Mouse (Mus musculus): ENCODE data around the gene Numbl. TPM values are rescaled to one million over a fixed set of nuclear protein-coding genes. Genes with fewer than 3 reads are reported as not detected.

Numbl gene
- total RNA-seq, 2 experiments from 2014 or later: 3.8 to 4.2 TPM

DNA sequence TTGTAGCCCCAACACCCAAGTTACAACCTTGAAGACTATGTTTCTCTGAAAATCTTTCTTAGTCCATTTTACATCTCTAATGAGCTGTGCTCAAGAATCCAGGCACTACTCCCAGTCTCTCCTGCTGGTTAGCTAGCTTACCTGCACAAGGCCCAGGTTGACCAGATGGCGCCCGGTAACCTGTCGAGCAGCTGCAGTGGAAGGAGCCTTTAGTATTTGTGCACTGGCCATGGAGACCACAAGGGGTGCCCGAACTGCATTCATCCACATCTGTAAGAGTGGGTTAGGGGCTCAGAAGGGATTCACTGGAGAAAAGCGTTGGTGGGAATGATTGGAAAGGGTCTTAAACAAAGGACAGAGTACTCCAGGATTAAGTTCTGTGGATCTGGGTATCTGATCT is 64.8 kb downstream of the Numbl start:
- Histone ChIP-seq H3K4me3 (no peak overlapping the region), H3K27ac (peak overlapping the region; percentile 48; the same call in 1 of the 2 replicates)
- no peak for DNase-seq
- intact Hi-C loops (cut with DNase I): no loop called here
- no peak for TF ChIP-seq CTCF (IDR thresholded peaks at IDR 0.05)

DNA sequence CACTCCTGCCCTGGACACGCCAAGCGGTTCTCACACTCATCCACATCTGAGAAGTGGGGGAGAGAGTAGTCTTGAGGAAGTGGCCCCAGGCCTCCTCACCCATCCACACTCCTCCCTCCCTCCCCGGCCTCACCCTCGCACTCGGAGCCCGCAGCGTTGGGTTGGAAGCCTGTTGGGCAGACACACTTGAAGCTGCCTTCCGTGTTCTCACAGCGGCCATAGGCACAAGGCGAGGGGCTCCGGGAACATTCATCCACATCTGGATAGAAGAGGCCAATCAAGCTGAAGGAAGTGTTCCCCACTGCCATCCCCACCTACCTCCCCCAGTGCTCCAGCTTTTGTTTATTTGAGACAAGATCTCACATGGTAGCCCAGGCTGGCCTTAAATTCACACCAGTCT is 65.9 kb downstream of the Numbl start:
- intact Hi-C loops (cut with DNase I): no loop called here
- H3K4me3 ChIP-seq: no peak overlapping the region
- no peak for DNase-seq
- TF ChIP-seq CTCF (IDR thresholded peaks at IDR 0.05): no peak
- H3K27ac ChIP-seq: no peak overlapping the region

DNA sequence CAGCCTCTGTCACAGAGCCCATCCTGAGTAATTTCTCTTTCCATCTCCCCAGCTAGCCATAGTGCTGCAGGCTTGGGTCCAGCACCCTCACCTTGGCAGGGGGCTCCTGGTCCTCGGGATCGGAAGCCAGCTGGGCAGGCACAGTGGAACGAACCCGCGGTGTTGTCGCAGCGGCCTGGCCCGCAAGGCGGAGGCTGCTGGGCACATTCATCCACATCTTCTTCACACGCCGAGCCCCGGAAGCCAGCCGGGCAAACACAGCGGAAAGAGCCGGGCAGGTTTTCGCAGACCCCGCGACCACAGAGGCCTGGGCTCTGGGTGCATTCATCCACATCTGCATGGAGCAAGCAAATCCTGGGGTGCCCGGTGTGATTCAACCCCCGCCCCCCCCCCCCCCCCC is 66.7 kb downstream of the Numbl start:
- H3K4me3 ChIP-seq: peak overlapping the region; percentile 66
- peak overlapping the region; percentile 82; the same call in 1 of the 2 replicates for H3K27ac ChIP-seq
- intact Hi-C loops (cut with DNase I): no loop called here
- no peak for TF ChIP-seq CTCF (IDR thresholded peaks at IDR 0.05)
- DNase-seq: no peak

DNA sequence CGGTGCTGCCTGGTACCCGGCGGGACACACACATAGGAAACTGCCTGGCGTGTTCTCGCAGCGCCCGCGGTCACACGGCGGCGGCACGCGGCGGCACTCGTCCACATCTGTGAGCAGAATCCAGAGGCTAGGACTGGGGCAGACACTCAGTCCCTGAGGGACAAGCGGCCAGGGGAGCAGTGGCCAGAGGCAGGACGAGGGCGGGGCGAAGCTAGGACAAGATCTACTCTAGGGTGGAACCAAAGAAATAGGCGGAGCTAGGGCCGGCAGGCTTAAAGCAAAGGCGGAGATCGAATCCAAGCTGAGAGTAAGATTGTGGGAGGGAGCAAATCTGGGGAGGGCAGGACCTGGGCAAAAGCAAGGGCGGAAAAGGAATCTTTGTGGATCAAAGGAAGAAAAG is 67.5 kb downstream of the Numbl start:
- intact Hi-C loops (cut with DNase I): no loop called here

DNA sequence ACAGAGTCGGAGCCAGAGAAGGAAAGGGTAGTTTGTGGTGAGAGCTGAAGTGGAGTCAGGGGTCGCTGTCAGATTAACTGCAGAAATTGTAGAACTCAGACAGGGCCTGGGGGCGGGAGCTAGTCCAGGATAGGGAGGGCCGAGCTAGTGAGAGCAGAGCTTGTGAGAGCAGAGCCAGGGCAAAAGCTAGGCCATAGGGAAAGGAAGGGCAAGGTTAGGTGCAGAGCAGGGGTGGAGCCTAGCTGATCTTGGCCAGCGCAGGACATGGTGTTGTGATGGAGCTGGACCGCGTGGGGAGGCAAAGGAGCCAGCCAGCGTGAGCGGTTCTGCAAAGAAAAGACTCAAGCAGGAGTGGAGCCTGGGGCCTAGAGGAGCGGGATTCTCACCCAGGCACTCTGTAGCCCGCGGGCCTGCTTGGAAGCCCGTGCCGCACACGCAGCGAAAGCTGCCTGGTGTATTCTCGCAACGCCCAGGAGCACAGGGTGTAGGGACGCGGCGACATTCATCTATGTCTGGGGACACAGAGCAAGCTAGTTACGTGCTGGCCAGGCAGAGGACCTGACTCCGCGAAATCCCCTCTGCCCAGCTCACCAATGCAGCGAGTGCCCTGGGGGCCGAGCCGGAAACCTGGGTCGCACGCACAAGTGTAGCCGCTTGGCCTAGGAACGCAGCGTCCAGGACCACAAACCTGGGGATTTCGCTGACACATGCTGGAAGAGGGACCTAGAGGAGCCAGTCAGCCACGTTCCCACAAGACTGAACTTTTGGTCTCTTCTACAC is 68.1 kb downstream of the Numbl start:
- intact Hi-C loops (cut with DNase I): no loop called here
- peak; percentile 76 for DNase-seq
- Histone ChIP-seq H3K27ac (peak overlapping the region; percentile 82), H3K4me3 (peak overlapping the region; percentile 66)
- TF ChIP-seq CTCF (IDR thresholded peaks at IDR 0.05): no peak

More for the DNA sequence above, 67.5 kb downstream of the Numbl start:
- DNase-seq: peak; percentile 92
- peak overlapping the region; percentile 66 for H3K4me3 ChIP-seq
- no peak for TF ChIP-seq CTCF (IDR thresholded peaks at IDR 0.05)
- H3K27ac ChIP-seq: peak overlapping the region; percentile 82

DNA sequence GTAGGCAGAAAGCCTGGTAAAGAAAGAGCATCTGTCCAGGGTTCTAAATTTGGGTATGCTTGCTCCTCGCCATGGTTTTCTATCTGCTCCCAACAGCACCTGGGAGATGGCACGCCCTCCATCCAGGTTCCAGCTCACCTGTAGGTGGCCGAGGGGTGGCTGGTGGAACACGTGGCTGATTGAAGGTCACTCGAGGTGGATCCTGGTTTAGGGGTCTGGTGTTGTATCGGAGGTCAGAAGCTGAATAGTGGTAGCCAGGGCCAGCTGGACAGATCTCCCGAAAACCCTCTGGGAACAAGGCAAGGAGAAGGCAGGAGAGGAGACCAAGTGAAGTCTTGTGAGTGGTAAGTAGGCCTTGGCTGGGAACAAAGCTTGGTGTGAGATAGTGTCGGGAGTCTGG is 69.3 kb downstream of the Numbl start:
- H3K4me3 ChIP-seq: no peak overlapping the region
- no peak for DNase-seq
- no peak for TF ChIP-seq CTCF (IDR thresholded peaks at IDR 0.05)
- intact Hi-C loops (cut with DNase I): no loop called here
- peak overlapping the region; percentile 92 for H3K27ac ChIP-seq

GRCm38 (mm10) chr7:27328161-27328560 is 69.9 kb downstream of the Numbl start:
- intact Hi-C loops (cut with DNase I): no loop called here
- TF ChIP-seq CTCF (IDR thresholded peaks at IDR 0.05): no peak
- Histone ChIP-seq H3K4me3 (no peak overlapping the region), H3K27ac (peak overlapping the region; percentile 92)
- DNase-seq: no peak

GRCm38 (mm10) chr7:27328648-27329047 is 70.4 kb downstream of the Numbl start:
- Histone ChIP-seq H3K27ac (peak overlapping the region; percentile 92), H3K4me3 (peak overlapping the region; percentile 87)
- no peak for TF ChIP-seq CTCF (IDR thresholded peaks at IDR 0.05)
- intact Hi-C loops (cut with DNase I): loop anchor here (1.0 kb wide), 1 partner anchor 26 kb away; no protein-coding TSS in a partner anchor
- DNase-seq: peak; percentile 83

DNA sequence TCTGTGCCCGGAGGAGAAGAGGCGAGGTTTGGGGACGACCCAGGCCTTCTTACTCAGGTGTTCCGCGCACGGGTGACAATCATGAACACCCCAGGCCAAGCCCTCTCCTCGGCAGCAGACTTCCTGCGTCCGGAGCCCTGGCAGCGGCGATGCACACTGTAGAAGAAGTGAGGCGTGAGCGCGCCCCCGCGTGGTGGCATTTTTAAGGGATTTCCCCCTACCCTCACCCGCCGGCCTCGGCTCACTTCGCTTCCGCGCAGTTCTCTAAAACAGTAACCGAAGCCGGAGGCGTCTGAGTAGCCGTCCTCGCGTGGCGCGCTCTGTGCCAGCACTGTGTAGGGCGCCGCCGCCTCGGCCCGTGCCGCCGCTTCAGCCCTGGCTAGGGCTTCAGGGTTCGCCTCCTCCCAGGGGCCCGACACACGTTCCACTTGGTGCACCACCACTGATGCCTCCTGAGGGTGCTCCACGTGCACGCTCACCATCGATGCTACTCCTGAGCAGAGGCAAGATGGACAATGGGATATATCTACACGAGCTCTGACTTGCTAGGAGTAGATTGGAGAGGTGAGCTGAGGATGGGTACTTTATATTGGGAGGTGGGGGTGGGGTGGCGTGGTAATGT is 71.2 kb downstream of the Numbl start:
- TF ChIP-seq CTCF (IDR thresholded peaks at IDR 0.05): peak; percentile 84
- peak overlapping the region; percentile 92 for H3K27ac ChIP-seq
- H3K4me3 ChIP-seq: peak overlapping the region; percentile 87
- intact Hi-C loops (cut with DNase I): loop anchor here (1.0 kb wide), 1 partner anchor 27 kb away; no protein-coding TSS in a partner anchor
- peak; percentile 92 for DNase-seq

GRCm38 (mm10) chr7:27329981-27330380 is 71.7 kb downstream of the Numbl start:
- Histone ChIP-seq H3K4me3 (peak overlapping the region; percentile 87), H3K27ac (peak overlapping the region; percentile 92)
- TF ChIP-seq CTCF (IDR thresholded peaks at IDR 0.05): no peak
- no peak for DNase-seq
- intact Hi-C loops (cut with DNase I): loop anchor here (1.0 to 5.0 kb wide), 2 partner anchors 28 to 357 kb away; partner anchors contain the start of gene Zfp607b

DNA sequence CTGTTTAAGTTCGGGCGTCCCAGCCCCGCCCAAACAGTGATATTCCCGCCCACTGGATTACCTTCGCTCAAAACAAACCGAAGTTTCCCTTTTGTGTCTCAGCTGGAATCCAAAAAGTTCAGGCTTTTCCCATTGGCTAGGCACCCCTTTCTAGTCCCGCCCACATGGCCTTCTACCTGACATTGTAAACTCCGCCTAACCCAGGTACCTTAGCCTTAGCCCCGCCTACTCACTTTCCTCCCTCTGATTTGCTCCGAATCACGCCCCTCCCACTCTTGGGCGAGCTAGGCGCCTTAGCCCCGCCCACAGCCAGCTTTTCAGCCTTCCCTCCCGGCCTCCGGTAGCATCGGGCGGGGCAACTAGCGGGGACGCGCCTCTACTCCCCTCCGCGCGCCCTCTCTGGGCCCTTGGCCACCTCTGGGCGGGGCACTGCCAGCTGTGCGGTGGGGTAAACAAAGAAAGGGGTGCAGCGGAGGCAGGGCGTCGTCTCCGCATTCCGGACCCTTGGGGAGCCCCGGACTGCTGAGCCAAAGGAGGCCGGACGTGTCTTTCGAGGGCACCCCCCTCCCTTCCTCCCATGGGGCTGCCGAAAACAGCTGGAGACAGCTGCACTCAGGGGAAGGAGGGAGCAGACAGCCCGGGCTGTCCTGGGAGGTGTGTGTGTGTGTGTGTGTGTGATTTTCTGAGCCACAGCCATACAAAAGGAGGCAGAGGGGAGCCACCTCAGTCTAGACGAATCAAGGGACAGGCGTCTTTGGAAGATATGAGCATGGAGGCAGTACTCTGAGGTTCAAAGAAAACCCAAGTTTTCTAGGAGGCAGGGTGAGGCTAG is 72.7 kb downstream of the Numbl start:
- intact Hi-C loops (cut with DNase I): loop anchor here (5.0 kb wide), 1 partner anchor 356 kb away; the partner anchor contains the start of gene Zfp607b

GRCm38 (mm10) chr7:27331541-27331851 is 73.3 kb downstream of the Numbl start:
- peak; percentile 67 for DNase-seq
- TF ChIP-seq CTCF (IDR thresholded peaks at IDR 0.05): no peak
- intact Hi-C loops (cut with DNase I): loop anchor here (5.0 kb wide), 1 partner anchor 356 kb away; the partner anchor contains the start of gene Zfp607b
- Histone ChIP-seq H3K27ac (peak overlapping the region; percentile 92), H3K4me3 (peak overlapping the region; percentile 87)

More for the DNA sequence above, 72.7 kb downstream of the Numbl start:
- peak; percentile 96 for DNase-seq
- Histone ChIP-seq H3K27ac (peak overlapping the region; percentile 92), H3K4me3 (peak overlapping the region; percentile 87)
- no peak for TF ChIP-seq CTCF (IDR thresholded peaks at IDR 0.05)

Other genes starting within 250 kb of the Numbl start
- under 1 TPM in 1 of 2 experiments, not detected in 1; 0.14 TPM for gene Cyp2a12, start 229.4 kb upstream of the Numbl start, total RNA-seq (2021)
- gene Cyp2f2, start 138.5 kb upstream of the Numbl start, total RNA-seq (2021): under 1 TPM; 0.50 to 0.64 TPM
- gene Cyp2t4, start 104.7 kb upstream of the Numbl start, total RNA-seq (2021): not detected
- 100 to 1,000 TPM in 1 of 2 experiments, 10 to 100 TPM in 1; 97.6 to 119 TPM for gene Egln2, start 91.6 kb upstream of the Numbl start, total RNA-seq (2021)
- gene Rab4b, start 79.5 kb upstream of the Numbl start, total RNA-seq (2021): 1 to 10 TPM; 5.7 to 6.5 TPM
- gene Gm21983, start 77.3 kb upstream of the Numbl start, total RNA-seq (2021): under 1 TPM in 1 of 2 experiments, not detected in 1; 0.18 TPM
- gene Mia, start 77.3 kb upstream of the Numbl start, total RNA-seq (2021): not detected
- 10 to 100 TPM; 14.6 to 15.8 TPM for gene BC024978, start 62.7 kb upstream of the Numbl start, total RNA-seq (2021)
- gene Snrpa, start 62.2 kb upstream of the Numbl start, total RNA-seq (2021): 10 to 100 TPM; 32.5 to 37.3 TPM
- gene Itpkc, start 29.8 kb upstream of the Numbl start, total RNA-seq (2021): 1 to 10 TPM; 3.9 to 4.3 TPM
- 1 to 10 TPM; 3.2 to 3.4 TPM for gene Coq8b, start 25.4 kb upstream of the Numbl start, total RNA-seq (2021)
- 10 to 100 TPM; 48.0 to 81.2 TPM for gene Ltbp4, start 79.3 kb downstream of the Numbl start, total RNA-seq (2021)
- 1 to 10 TPM; 2.3 to 2.8 TPM for gene Shkbp1, start 97.6 kb downstream of the Numbl start, total RNA-seq (2021)
- gene Gm20479, start 99.0 kb downstream of the Numbl start, total RNA-seq (2021): not detected
- under 1 TPM in 1 of 2 experiments, not detected in 1; 0.03 TPM for gene Sptbn4, start 189.3 kb downstream of the Numbl start, total RNA-seq (2021)
- gene Blvrb, start 189.5 kb downstream of the Numbl start, total RNA-seq (2021): 10 to 100 TPM in 1 of 2 experiments, 1 to 10 TPM in 1; 8.9 to 15.8 TPM
- gene Sertad3, start 215.3 kb downstream of the Numbl start, total RNA-seq (2021): 1 to 10 TPM; 3.3 to 7.1 TPM
- 1 to 10 TPM; 5.5 to 9.1 TPM for gene Sertad1, start 228.5 kb downstream of the Numbl start, total RNA-seq (2021)
- 1 to 10 TPM; 3.1 to 4.1 TPM for gene Prx, start 240.9 kb downstream of the Numbl start, total RNA-seq (2021)